Mouse (Mus musculus) gastrocnemius, adult 8-10 months (tissue): ENCODE measurements around the gene Fem1a. TPM values are rescaled to one million over a fixed set of nuclear protein-coding genes. Genes with fewer than 3 reads are reported as not detected.

Source experiments
- DNase-seq, 2 experiments: peaks; one replicate each; pipeline ENCODE4 v3.0.0; 2022; ENCODE audit warnings: low spot score in 2 of 2
- total RNA-seq, 4 experiments: library from RNA; stranded (reverse); gene quantifications; 2 replicates each; pipeline ENCODE4 v1.2.4; 2022

Fem1a gene
- 100 to 1,000 TPM; 180 to 201 (median 196) TPM for total RNA-seq

GRCm38 (mm10) chr17:56256239-56256881, at the start of gene Fem1a:
Gene Fem1a, plus strand, starts transcription at chr17:56256810.
- DNase-seq, result peak; percentile 89 to 94

- DNase-seq, result no peak
Observed at GRCm38 (mm10) chr17:56206986-56207674, 49.5 kb upstream of the Fem1a start.

GRCm38 (mm10) chr17:56207963-56208530, 48.6 kb upstream of the Fem1a start:
- no peak for DNase-seq

GRCm38 (mm10) chr17:56208821-56209220, 47.8 kb upstream of the Fem1a start:
- no peak for DNase-seq

- no peak for DNase-seq
Observed at GRCm38 (mm10) chr17:56211090-56211489, 45.5 kb upstream of the Fem1a start.

- no peak for DNase-seq
Observed at GRCm38 (mm10) chr17:56212676-56213075, 43.9 kb upstream of the Fem1a start.

- no peak for DNase-seq
Observed at GRCm38 (mm10) chr17:56214229-56214628, 42.4 kb upstream of the Fem1a start.

GRCm38 (mm10) chr17:56217670-56218069, 38.9 kb upstream of the Fem1a start:
- DNase-seq, result no peak

GRCm38 (mm10) chr17:56218377-56219191, 38.0 kb upstream of the Fem1a start, which contains the start of gene Dpp9:
Gene Dpp9, minus strand, starts transcription at chr17:56218905.
- DNase-seq, result peak; percentile 83 to 86

GRCm38 (mm10) chr17:56219251-56219650, 37.4 kb upstream of the Fem1a start:
- no peak for DNase-seq

GRCm38 (mm10) chr17:56219805-56220204, 36.8 kb upstream of the Fem1a start:
- DNase-seq, result peak; percentile 58 to 65

- no peak for DNase-seq
Observed at GRCm38 (mm10) chr17:56224916-56225315, 31.7 kb upstream of the Fem1a start.

GRCm38 (mm10) chr17:56226566-56226965, 30.0 kb upstream of the Fem1a start:
- no peak for DNase-seq

GRCm38 (mm10) chr17:56229943-56230342, 26.7 kb upstream of the Fem1a start:
- no peak for DNase-seq

GRCm38 (mm10) chr17:56233389-56233788, 23.2 kb upstream of the Fem1a start:
- DNase-seq, result no peak

GRCm38 (mm10) chr17:56233818-56234469, 22.7 kb upstream of the Fem1a start:
- DNase-seq, result no peak

GRCm38 (mm10) chr17:56241541-56242401, 14.8 kb upstream of the Fem1a start:
- peak; percentile 66 for DNase-seq

GRCm38 (mm10) chr17:56245608-56246007, 11.0 kb upstream of the Fem1a start:
- no peak for DNase-seq

GRCm38 (mm10) chr17:56251136-56251829, 5.3 kb upstream of the Fem1a start:
- DNase-seq, result peak; percentile 44 to 54

- no peak for DNase-seq
Observed at GRCm38 (mm10) chr17:56254695-56255094, 1.9 kb upstream of the Fem1a start.
